Mouse (Mus musculus) heart, postnatal 0 days (tissue): Measurements from ENCODE around the gene Pla2r1.

ENCODE experiments used
- CTCF ChIP-seq: IDR thresholded peaks from 2 replicates; pipeline ENCODE4 v1.5.1; 2016; ENCODE audit warnings: antibody characterized with exemption, control low read depth, low read depth
- EP300 ChIP-seq: IDR thresholded peaks from 2 replicates; pipeline ENCODE4 v1.6.1; 2016; ENCODE audit warnings: antibody characterized with exemption, low read depth

DNA sequence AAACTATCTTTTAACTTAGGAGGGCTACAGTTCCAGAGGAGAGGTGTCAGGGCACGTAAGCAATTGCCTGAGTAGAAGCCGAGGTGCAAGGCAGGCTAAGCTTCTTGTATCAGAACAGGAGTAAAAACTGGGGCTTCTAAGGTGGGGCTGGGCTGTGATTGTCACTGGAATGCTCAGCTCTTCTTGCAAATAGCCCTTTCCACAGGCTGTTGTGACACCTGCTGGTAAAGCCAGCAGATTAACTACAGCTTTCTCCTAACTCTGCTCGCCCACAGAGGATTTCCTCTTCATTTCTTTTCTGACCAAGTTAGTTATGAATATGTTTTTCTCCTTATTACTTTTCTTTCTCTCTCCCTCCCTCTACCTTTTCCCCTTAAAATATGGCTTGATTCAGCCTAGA, 111.2 kb downstream of the Pla2r1 start:
- peak; percentile 44 for TF ChIP-seq CTCF
- TF ChIP-seq EP300 = no peak
